Mouse (Mus musculus) midbrain, postnatal 0 days (tissue): ENCODE results near the gene Junb. TPM values are rescaled to one million over a fixed set of nuclear protein-coding genes. Genes with fewer than 3 reads are reported as not detected.

Experiments
- ATAC-seq: fragments of 200-750 bp; cut with Nextera tagmentation; 2 replicates; pipeline ENCODE4 v1.8.0; 2017; ENCODE audit warnings: moderate number of reproducible peaks, mild to moderate bottlenecking, moderate TSS enrichment, moderate library complexity; ENCODE audit not compliant: low FRiP score
- DNase-seq: peaks from one replicate; pipeline ENCODE4 v3.0.0-alpha.2; 2015; ENCODE audit warnings: low spot score
- H3K27ac ChIP-seq: fragments of 300-500 bp; sonication (generic); 2 replicates; pipeline ENCODE4 v1.5.1; 2014; ENCODE audit warnings: low read depth, mild to moderate bottlenecking, low read length, mixed read lengths
- H3K27me3 ChIP-seq: fragments of 300-500 bp; sonication (generic); 2 replicates; pipeline ENCODE4 v1.6.1; 2014; ENCODE audit warnings: low read length, control low read depth, mixed read lengths; ENCODE audit not compliant: insufficient read depth
- H3K36me3 ChIP-seq: fragments of 300-500 bp; sonication (generic); 2 replicates; pipeline ENCODE4 v1.6.1; 2014; ENCODE audit warnings: low read length, control low read depth, mixed read lengths; ENCODE audit not compliant: insufficient read depth
- H3K4me1 ChIP-seq: fragments of 300-500 bp; sonication (generic); 2 replicates; pipeline ENCODE4 v1.6.1; 2014; ENCODE audit warnings: mild to moderate bottlenecking, control low read depth, antibody characterized with exemption, low read length, mixed read lengths; ENCODE audit not compliant: insufficient read depth
- H3K4me2 ChIP-seq: fragments of 300-500 bp; sonication (generic); 2 replicates; pipeline ENCODE4 v1.6.1; 2014; ENCODE audit warnings: low read depth, mild to moderate bottlenecking, low read length, mixed read lengths; ENCODE audit not compliant: poor library complexity, severe bottlenecking
- H3K4me3 ChIP-seq: fragments of 300-500 bp; sonication (generic); 2 replicates; pipeline ENCODE4 v1.5.1; 2014; ENCODE audit warnings: low read depth, mild to moderate bottlenecking, low read length, moderate library complexity
- H3K9ac ChIP-seq: fragments of 300-500 bp; sonication (generic); replicated peaks from 2 replicates; pipeline ENCODE4 v1.6.1; 2014; ENCODE audit warnings: mild to moderate bottlenecking, low read length, moderate library complexity, mixed read lengths; ENCODE audit not compliant: poor library complexity, severe bottlenecking
- H3K9me3 ChIP-seq: fragments of 300-500 bp; sonication (generic); 2 replicates; pipeline ENCODE4 v1.6.1; 2016; ENCODE audit warnings: low read length, control low read depth
- CTCF ChIP-seq: IDR thresholded peaks from 2 replicates; pipeline ENCODE4 v1.5.1; 2016; ENCODE audit warnings: antibody characterized with exemption, mild to moderate bottlenecking
- WGBS: fragments of 180-500 bp; shearing (Covaris S2); extraction: QIAGEN DNeasy Blood & Tissue Kit; methylation state at CpG from one replicate; pipeline ENCODE4 v1.1.7; 2014; 5-methylcytosine and 5-hydroxymethylcytosine counted together
- polyA plus RNA-seq: library from polyadenylated mRNA; unstranded; fragments of >200 nt; fragmentation: Nextera tagmentation; extraction: Ambion mirVana; gene quantifications from 2 replicates; pipeline ENCODE4 v1.2.1, GENCODE M21; 2015
- total RNA-seq: library from RNA; depleted of rRNA; stranded (reverse); fragments of >200 nt; gene quantifications from 2 replicates; pipeline ENCODE4 v1.2.3, GENCODE M21; 2014

Gene Junb
- total and polyA plus RNA-seq, 2 experiments from 2014 or later: 6.1 to 15.9 TPM

DNA sequence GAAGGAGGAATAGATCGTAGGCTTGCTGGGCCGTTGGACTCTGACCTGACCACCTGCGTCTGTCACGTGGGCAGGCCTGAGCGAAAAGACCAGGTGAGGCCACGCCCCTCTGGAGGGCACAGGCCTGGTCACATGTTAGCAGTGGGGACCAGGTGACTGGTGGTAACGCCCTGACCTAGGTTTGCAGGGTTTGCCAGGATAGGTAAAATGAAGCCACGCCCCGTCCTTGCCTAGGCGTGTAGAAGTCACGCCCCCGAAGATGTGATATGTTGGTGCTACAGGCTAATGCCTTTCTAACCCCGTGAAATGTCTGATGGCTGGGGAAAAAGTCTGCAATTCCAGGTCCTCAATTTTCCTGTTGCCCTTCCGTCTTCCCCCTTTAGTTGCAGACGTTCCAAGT, 12.3 kb upstream of the Junb start:
- DNase-seq: peak; percentile 75
- no peak for TF ChIP-seq CTCF
- WGBS: 5% methylated on average over 15 of the region's 15 CpGs

DNA sequence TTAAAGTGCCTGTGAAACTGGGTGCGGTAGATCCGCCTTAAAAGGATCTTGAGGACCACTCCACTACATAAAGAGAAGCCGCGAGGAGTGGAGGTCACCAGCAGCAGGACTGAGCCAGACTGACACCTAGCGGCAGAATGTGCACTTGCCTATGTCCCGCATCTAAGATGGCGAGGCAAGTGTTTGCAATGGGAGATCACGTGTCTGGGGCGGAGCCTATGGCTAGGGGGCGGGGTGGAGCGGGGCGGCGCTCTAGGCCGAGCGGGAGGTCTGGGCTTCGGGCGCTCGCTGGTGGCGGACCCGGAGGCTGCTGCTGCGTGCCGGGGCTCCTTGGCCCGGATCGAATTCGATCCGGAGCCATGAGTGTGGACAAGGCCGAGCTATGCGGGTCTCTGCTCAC, 11.8 kb upstream of the Junb start, which contains the start of gene Hook2:
Gene Hook2 (plus strand): TSS at position 255 of the 400 bp plus-strand sequence.
- H3K4me2 ChIP-seq: peak within 1 kb of the TSS; percentile 91
- H3K4me3 ChIP-seq: peak within 1 kb of the TSS; percentile 59
- no peaks in the 10 kb centered on the region for H3K27me3 ChIP-seq
- peak; percentile 98 for TF ChIP-seq CTCF
- WGBS: 0% methylated on average over 26 of the region's 28 CpGs
- H3K4me1 ChIP-seq: peaks cover 5% of the 10 kb centered on the region; the same call in 1 of the 2 replicates
- H3K27ac ChIP-seq: peak within 1 kb of the TSS; percentile 72
- ATAC-seq (peak; percentile 89), DNase-seq (peak; percentile 99)
- H3K9me3 ChIP-seq: no peaks in the 10 kb centered on the region
- H3K36me3 ChIP-seq: 0 out of 2 replicates have a peak, but pooled peaks cover 10% of the 10 kb centered on the region
- peak within 1 kb of the TSS; percentile 91 for H3K9ac ChIP-seq

More for the DNA sequence above, 12.3 kb upstream of the Junb start:
- Histone ChIP-seq H3K4me3 (peak overlapping the region; percentile 59), H3K4me2 (peak overlapping the region; percentile 91), H3K9ac (peak overlapping the region; percentile 91), H3K27ac (peak overlapping the region; percentile 72), H3K27me3 (no peaks in the 10 kb centered on the region), H3K36me3 (0 out of 2 replicates have a peak, but pooled peaks cover 14% of the 10 kb centered on the region), H3K4me1 (peaks cover 5% of the 10 kb centered on the region; the same call in 1 of the 2 replicates), H3K9me3 (no peaks in the 10 kb centered on the region)
- peak; percentile 59 for ATAC-seq

DNA sequence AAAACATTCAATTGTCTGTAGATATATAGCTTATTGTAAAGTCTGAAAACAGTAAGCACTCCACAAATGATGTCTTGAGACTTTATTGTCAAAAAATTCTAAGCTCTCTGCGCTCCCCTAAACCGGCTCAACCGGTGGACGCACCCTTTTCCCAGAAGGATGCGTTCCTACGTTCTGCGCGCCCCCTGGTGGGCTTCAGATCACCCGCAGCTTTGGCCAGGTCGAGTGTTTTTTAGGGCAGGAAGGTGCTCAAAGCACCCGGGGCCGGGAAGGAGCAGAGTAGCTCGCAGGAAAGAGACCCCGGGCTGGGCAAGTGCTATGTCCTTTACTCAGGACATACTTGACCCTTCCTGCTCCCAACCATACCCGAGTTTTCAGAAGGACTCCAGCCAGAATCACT, 11.3 kb upstream of the Junb start:
- Histone ChIP-seq H3K9me3 (no peaks in the 10 kb centered on the region), H3K4me1 (peaks cover 7% of the 10 kb centered on the region), H3K9ac (peak overlapping the region; percentile 91), H3K4me2 (peak overlapping the region; percentile 91), H3K4me3 (peak overlapping the region; percentile 59), H3K27me3 (no peaks in the 10 kb centered on the region), H3K36me3 (0 out of 2 replicates have a peak, but pooled peaks cover 5% of the 10 kb centered on the region), H3K27ac (peak overlapping the region; percentile 72)
- TF ChIP-seq CTCF: peak; percentile 85
- ATAC-seq (peak; percentile 67), DNase-seq (peak; percentile 89)
- WGBS: under 1% methylated on average over 15 of the region's 15 CpGs

DNA sequence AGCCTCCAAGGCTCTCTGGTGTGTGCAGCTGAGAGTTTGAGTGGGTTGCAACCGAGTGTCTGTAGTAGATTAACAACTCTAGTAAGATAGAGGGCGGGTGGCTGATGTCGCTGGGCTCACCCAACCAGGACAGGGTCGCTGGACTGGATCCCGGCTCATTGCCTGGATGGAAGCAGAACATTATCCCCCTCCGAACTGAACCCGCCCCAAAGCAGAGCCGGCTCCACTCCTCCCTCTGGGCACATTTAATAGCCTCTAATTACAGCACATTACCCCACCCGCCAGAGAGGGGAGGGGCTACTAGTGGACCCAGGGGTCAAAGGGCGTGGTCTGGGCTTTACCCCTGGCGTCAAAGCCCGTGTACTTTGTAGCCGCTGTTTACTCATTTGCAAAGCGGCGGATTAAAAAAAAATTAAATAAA, 10.8 kb upstream of the Junb start:
- DNase-seq (no peak), ATAC-seq (no peak)
- Histone ChIP-seq H3K36me3 (no peaks in the 10 kb centered on the region), H3K9ac (0 out of 2 replicates have a peak overlapping the region, but pooled peaks have one; percentile 36), H3K27me3 (no peaks in the 10 kb centered on the region), H3K9me3 (no peaks in the 10 kb centered on the region), H3K4me1 (peaks cover 10% of the 10 kb centered on the region), H3K4me2 (peak overlapping the region; percentile 91), H3K4me3 (peak overlapping the region; percentile 59), H3K27ac (no peak overlapping the region)
- WGBS: 13% methylated on average over 15 of the region's 15 CpGs
- TF ChIP-seq CTCF: no peak

DNA sequence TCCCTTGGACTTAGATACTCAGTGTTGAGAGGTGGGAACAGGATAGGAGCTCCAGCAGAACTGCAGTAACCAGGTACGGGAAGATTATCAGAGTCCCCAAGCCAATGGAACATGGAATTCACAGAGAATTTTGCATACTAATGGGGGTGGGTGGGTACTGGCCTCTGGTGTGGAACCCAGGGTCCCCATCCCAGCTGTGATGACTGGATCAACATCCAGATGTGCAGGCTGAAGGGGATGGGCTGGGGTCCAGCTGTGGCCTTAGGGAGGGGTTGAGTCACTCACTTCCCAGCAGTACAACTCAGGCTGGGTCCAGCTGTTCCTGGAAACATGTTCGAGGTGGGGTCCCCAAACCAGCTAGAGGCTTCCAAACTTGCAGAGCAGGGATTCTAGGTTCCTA, 9.4 kb upstream of the Junb start:
- Histone ChIP-seq H3K9me3 (no peaks in the 10 kb centered on the region), H3K36me3 (no peaks in the 10 kb centered on the region), H3K27me3 (no peaks in the 10 kb centered on the region), H3K27ac (no peak overlapping the region), H3K9ac (no peak overlapping the region), H3K4me2 (no peak overlapping the region), H3K4me1 (peaks cover 10% of the 10 kb centered on the region), H3K4me3 (no peak overlapping the region)
- 76% methylated on average over 2 of the region's 2 CpGs for WGBS
- TF ChIP-seq CTCF: no peak
- DNase-seq (no peak), ATAC-seq (no peak)

DNA sequence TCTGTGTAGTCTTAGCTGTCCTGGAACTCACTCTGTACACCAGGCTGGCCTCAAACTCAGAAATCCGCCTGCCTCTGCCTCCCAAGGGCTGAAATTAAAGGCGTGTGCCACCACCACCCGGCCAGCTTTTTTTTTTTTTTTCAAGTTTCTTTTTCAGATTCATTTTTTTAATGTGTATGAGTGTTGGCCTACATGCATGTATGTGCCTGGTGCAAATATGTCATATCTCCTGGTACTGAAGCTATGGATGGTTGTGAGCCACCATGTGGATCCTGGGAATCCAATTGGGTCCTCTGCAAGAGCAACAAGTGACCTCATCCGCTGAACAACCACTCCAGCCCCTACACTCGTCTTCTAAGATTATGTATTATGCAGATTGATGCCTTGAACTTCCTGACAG, 8.9 kb upstream of the Junb start:
- Histone ChIP-seq H3K36me3 (no peaks in the 10 kb centered on the region), H3K9ac (no peak overlapping the region), H3K4me3 (no peak overlapping the region), H3K4me2 (no peak overlapping the region), H3K27me3 (no peaks in the 10 kb centered on the region), H3K9me3 (no peaks in the 10 kb centered on the region), H3K4me1 (peaks cover 10% of the 10 kb centered on the region), H3K27ac (no peak overlapping the region)
- TF ChIP-seq CTCF: no peak
- 88% methylated on average over 5 of the region's 5 CpGs for whole genome bisulfite sequencing
- no peak for DNase-seq
- ATAC-seq: no peak
